Mouse (Mus musculus) lung, postnatal 10 days (tissue): Measurements from ENCODE around the gene 9230104L09Rik.

Source experiments
- DNase-seq: peaks from one replicate; pipeline ENCODE4 v3.0.0; 2021

Gene 9230104L09Rik

GRCm38 (mm10) chr2:148864966-148865365 is at the start of gene 9230104L09Rik:
Gene 9230104L09Rik, minus strand, starts transcription at chr2:148865038.
- DNase-seq = peak; percentile 51

GRCm38 (mm10) chr2:148902286-148902685 is 37.4 kb upstream of the 9230104L09Rik start:
- DNase-seq = peak; percentile 71

DNA sequence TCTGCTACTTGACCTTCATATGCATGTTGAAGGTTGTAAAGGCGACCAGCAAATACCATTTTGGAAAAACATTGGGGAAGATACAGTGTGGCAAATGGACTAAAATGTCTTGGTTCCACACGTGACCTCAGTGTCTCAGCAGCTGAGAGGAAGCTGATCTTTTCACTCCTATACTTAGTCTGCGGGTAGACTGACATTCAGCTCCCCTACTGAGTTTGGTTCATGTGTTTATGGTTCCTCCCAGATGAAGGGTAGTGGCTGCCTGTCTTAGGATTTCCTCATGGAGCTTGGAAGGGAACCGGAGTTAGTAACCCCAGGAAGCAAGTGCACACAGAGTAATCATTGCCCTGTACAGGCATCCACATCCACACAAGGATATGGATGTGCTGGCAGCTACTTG is 35.5 kb upstream of the 9230104L09Rik start:
- no peak for DNase-seq

- DNase-seq = no peak
Observed at GRCm38 (mm10) chr2:148896219-148896618, 31.4 kb upstream of the 9230104L09Rik start.

- DNase-seq = no peak
Observed at GRCm38 (mm10) chr2:148893107-148893506, 28.3 kb upstream of the 9230104L09Rik start.

GRCm38 (mm10) chr2:148890021-148890851 is 25.4 kb upstream of the 9230104L09Rik start:
- DNase-seq = peak; percentile 46

DNA sequence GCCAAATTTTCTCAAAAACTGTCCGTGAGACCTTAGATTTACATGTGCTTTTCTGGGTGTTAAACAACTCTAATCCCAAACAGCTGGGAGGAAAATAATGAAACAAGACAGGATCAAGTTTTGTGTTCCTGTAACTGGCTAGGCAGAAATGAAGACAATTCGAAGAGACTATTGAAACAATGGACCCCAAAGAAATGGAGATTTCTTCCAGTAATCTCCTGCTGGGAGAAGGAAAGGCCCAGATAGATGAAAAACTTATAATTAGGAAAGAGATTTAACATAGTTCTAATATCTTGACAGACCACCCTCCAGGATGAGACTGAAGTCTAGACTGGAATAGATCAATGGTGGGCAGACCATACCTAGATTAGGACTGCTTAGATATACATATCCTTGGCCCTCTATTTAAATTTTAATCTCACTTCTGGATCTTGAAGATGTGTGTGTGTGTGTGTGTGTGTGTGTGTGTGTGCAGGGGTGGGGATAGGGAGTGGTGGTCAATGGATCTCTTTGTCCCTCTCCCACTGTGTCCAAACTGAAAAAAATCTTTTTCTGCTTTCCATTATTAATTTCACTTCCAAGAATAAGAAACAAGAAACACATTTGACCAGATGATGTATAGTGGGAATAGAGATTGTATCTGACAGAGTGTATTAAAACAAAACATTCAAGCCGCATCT is 24.6 kb upstream of the 9230104L09Rik start:
- no peak for DNase-seq

DNA sequence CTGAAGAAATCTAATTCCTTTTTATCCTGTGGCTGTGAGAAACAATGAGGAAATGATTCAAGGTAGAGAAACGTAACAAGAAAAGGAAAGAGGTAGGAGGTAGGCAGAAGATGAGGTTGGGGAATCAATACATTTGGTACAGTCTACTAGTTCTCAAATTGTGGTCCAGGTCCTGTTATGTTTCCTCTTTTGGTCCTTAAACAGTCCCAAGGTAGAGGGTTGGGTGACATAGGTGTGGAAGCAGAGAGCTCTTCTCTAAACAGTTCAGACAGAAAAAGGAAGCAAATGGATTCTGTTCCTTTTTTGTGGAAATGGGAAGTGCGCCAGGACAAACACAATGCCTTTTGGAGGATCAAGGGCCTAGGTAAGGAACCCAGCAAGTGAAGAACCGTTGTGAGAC is 24.0 kb upstream of the 9230104L09Rik start:
- DNase-seq = no peak

DNA sequence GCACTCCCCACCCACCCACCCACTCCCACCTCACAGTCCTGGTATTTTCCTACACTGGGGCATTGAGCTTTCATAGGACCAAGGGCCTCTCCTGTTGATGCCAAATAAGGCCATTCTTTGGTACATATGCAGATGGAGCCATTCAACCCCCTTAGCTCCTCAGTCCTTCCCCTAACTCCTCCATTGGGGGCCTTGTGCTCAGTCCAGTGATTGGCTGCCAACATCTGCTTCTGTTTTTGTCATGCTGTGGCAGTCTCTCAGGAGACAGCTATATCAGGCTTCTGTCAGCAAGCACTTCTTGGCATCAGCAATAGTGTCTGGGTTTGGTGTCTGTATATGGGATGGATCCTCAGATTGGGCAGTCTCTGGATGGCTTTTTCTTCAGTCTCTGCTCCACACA is 19.9 kb upstream of the 9230104L09Rik start:
- no peak for DNase-seq

DNA sequence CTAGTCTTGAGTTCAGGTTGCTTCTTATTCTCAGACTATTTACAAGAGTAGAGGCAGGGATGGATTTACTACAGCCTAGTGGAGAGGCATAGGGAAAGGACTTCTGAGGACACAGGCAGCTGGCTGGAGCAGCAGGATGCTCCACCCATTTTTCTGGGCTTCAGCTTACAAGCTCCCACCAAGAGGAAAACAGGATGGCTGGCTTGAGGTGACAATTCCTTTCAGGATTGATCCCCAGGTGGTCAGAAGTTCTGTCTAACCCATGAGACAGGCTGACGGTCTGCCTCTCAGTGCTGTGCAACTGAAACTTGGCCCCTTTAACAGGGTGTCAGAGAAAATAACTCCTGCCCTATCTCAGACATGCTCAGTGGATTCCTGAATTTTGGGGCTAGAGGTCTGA is 14.4 kb upstream of the 9230104L09Rik start:
- DNase-seq = peak; percentile 69

DNA sequence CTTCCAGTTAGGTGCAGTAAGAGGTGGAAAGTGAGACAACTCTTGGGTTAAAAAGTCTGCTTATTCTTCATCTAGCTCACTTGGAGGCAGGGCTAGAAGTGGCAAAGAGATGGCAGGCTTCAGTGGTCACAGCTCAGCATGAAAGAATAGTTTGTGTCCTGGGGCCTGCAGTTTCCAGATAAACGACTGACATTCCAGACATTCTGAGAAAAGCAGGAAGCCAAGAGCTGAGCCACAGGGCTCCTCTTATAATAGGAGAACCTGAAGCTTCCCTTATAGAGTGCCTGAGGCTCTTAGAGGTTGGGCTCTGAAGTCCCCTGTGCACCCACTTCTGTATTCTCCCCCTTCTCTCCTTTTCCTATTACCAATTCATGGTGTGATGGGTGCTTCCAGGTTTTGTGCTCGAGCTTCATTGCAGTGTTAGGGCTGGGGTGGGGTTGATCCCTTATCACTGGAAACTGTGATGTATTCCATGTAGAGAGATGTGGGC is 13.8 kb upstream of the 9230104L09Rik start:
- DNase-seq = peak; percentile 27

DNA sequence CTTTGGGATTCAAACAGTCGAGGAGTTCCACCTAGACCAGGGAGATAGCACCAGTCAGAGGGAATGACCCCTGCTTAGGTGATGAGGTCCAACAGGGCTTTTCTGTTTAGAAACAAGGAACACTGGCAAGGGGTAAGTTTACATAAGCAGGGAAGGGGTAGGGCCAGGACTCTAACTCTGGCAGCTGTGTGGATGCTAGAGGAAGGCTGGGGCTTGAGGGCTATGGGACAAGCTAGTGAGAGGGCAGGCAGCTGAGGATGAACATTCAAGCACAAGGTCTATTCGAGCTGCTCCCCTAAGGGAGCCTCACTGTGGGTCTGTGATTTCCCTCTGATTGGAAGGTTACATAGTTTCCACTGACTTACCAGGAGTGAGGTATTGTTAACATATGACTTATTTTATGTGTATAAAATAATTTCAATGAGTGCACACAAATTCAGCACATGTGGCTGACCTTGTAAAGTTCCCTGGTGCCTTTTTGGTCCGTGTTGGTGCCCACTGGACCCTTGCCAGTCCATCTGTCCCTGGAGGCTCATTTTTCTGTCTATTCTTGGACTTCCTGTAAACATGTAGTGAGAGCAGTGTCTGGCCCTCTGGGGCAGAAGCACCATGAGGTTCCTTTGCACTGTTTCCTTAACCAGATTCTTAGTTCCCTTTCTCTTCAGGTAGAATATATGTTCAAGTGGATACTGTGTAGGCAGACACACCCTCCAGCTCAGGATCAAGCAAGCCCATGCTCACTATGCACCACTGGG is 12.4 kb upstream of the 9230104L09Rik start:
- peak; percentile 72 for DNase-seq

GRCm38 (mm10) chr2:148875335-148875811 is 10.5 kb upstream of the 9230104L09Rik start, which contains the start of gene Cst3:
Gene Cst3, minus strand, starts transcription at chr2:148875692.
- peak; percentile 98 for DNase-seq

DNA sequence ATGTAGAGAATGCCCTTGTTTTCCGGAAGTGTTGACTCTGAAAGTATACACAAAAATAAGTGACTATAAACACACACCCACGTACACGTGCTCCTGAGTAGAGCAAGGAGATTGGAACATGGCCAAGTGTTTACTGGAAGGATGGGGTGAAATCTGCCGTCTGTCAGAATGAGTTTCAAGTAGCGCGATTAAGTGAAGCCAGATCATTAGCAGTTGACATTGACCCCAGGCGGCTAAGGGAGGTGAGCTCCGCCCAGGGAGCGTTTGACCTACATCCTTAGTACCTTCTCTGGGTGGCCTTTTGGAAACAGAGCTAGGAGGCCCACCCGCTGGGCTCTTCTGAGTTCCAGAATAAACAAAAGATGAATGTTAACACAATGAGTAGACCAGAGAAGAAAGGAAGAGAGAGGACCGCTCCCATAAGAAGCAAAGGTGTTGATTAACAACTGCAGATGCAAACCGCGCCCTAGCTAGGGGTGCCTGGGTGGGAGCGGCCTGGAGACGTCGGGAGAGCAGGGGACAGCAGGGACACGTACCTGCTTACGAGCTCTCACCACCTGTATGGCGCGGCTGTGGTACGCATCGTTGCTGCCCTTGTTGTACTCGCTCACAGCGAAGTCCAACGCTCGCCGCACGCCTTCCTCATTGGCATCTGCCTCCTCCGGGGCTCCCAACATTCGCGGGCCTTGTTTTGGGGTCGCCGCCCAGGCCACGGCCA is 9.9 kb upstream of the 9230104L09Rik start:
- peak; percentile 58 for DNase-seq

GRCm38 (mm10) chr2:148874224-148874616 is 9.4 kb upstream of the 9230104L09Rik start:
- no peak for DNase-seq

DNA sequence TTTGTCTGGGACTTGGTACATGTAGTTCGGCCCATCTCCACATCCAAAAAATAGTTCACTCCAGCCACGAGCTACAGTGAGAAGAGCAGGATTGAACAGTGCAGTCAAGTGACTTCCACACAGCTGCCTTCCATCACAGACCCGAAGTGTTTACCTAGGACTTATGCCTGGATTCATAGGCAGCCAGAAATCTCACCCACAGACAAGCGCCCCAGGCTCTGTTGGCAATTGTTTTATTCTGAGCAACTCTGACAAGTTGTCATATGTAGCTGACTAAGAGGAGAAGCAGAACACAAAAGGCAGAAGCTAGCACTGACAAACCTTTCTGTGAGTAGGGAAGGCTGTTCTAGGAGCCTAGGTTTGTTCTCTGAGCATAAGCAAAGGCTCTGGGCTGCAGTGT is 8.0 kb upstream of the 9230104L09Rik start:
- DNase-seq = peak; percentile 47

DNA sequence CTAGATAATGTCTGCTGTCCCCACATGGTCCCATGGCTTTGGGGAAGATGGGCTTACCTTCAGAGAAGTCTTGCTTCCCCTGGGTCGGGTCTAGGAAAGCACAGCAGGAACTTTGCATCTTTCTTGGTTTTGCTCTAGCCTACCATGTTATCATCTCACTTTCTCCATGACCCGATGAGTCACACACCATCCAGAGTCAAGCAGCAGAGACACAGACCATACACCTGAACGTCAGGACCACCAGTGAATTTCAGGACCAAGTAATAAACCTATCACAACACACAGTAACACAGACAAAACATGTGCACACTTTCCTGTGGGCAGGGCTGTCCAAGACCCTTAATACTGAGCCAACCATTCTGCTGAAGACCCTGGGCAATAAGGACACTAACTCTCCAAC is 5.7 kb upstream of the 9230104L09Rik start:
- DNase-seq = no peak

DNA sequence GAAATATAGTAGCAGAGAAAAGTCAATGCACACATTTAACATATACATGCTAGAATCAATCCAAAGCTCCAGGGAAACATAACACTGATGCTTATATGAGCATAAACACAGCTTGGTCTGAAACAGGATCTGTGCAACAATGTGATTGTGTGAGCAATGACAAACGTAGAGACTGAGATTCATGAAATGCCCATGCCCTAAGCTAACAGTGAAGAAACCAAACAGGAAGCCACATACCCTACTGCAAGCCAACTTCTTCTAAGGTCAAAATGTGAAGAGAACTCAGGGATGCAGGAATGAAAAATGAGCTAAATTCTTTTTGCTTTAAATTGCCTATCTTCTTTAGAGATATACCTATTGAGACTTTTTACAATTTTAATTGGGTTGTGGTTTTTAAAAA is 4.1 kb upstream of the 9230104L09Rik start:
- no peak for DNase-seq

- DNase-seq = peak; percentile 62
Observed at GRCm38 (mm10) chr2:148861693-148862092, 3.1 kb downstream of the 9230104L09Rik start.

DNA sequence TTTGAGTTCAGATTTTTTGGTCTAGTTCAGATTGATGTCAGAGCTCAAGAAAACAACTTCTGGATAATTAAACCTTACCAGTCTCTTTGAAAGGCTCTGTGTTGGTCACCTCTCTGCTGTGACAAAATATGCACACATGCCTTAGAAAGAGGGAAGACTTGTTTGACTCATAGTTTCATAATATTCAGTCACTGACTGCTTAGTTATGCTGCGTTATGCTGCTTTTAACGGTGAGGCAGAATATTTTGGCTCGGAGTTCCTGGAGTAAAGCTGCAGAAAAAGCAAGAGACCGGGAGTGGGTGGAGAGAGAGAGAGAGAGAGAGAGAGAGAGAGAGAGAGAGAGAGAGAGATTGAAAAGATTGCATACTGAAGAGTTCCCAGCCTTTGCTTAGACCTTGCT is 3.8 kb downstream of the 9230104L09Rik start:
- DNase-seq = no peak

DNA sequence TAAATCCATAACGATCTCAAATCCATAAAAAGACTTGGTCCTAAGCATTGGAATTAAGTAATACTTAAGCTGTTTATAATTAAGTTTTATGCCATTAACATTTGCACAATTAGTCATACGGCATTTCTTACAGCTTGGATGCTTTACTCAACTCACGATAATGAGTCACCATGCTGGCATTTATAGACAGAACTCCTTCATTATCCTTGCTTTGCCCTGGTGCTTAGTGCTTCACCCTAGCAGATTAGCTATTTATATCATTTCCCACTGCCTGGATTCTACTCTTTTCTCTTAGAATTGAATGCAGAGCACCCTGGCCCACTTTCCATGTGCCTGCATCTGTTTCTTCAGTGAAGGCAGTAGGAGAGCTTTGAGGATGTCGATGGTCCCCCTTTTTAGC is 7.3 kb downstream of the 9230104L09Rik start:
- DNase-seq = no peak

DNA sequence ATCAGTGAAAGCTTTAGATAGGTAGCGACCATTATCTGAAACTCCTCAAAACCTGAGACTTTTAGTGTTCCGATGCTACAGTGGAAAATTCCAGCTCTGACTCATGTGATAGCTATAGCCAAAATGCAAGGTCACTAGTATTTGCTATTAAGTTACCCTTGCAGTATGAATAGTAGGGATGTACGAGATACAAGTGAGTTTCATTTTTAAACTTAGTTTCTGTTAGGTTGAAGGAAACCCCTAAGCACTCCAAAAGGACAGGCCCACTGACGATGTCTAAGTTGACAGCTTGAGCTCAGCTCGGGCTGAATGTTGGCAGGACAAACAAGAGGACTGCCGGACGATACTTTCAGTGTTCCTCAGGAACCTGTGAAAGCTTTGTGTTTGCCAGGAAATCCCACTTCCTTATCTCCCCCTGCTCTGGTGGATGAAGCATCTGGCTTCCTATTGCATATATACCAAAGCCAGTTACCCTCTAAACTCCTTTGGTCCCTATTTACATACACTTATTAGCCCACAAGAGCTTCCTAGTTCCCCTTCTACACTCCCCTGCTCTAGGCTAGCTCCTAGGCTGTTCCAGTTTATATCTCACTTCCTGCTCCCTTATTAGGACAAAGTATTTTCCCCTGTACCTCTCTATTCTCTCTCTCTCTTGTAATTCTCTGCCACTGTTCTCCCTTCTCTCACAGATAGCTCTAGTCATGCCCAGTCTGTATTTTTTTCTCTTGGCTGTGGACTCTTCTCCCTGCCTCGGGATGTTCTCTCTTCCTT is 8.0 kb downstream of the 9230104L09Rik start:
- DNase-seq = no peak
